Mouse (Mus musculus) hindbrain, embryonic 16.5 days (tissue): ENCODE data around the gene Ech1. TPM values are rescaled to one million over a fixed set of nuclear protein-coding genes. Genes with fewer than 3 reads are reported as not detected.
"Not testable (repeated sequence)": the region's sequence is repeated elsewhere in the genome, so short reads cannot be mapped to it uniquely, and the experiment has no call there.

Experiments
- ATAC-seq: fragments of 200-750 bp; cut with Nextera tagmentation; 2 replicates; pipeline ENCODE4 v1.8.0; 2017; ENCODE audit warnings: moderate TSS enrichment, moderate library complexity
- H3K27ac ChIP-seq: fragments of 300-500 bp; sonication (generic); 2 replicates; pipeline ENCODE4 v1.5.1; 2014; ENCODE audit warnings: low read depth, mild to moderate bottlenecking, control low read depth, low read length, moderate library complexity
- H3K27me3 ChIP-seq: fragments of 300-500 bp; sonication (generic); replicated peaks from 2 replicates; pipeline ENCODE4 v1.6.1; 2014; ENCODE audit warnings: low read length; ENCODE audit not compliant: control insufficient read depth, insufficient read depth
- H3K36me3 ChIP-seq: fragments of 300-500 bp; sonication (generic); 2 replicates; pipeline ENCODE4 v1.6.1; 2014; ENCODE audit warnings: mild to moderate bottlenecking, low read length, moderate library complexity, mixed read lengths; ENCODE audit not compliant: control insufficient read depth, insufficient read depth
- H3K4me1 ChIP-seq: fragments of 300-500 bp; sonication (generic); 2 replicates; pipeline ENCODE4 v1.6.1; 2014; ENCODE audit warnings: low read depth, low read length; ENCODE audit not compliant: control insufficient read depth, insufficient read depth
- H3K4me2 ChIP-seq: fragments of 300-500 bp; sonication (generic); 2 replicates; pipeline ENCODE4 v1.6.1; 2014; ENCODE audit warnings: mild to moderate bottlenecking, low read length, control low read depth, moderate library complexity
- H3K4me3 ChIP-seq: fragments of 300-500 bp; sonication (generic); 2 replicates; pipeline ENCODE4 v1.5.1; 2014; ENCODE audit warnings: mild to moderate bottlenecking, low read length, control low read depth, moderate library complexity
- H3K9ac ChIP-seq: fragments of 300-500 bp; sonication (generic); 2 replicates; pipeline ENCODE4 v1.6.1; 2014; ENCODE audit warnings: low read depth, mild to moderate bottlenecking, control low read depth, low read length, moderate library complexity
- H3K9me3 ChIP-seq: fragments of 300-500 bp; sonication (generic); 2 replicates; pipeline ENCODE4 v1.6.1; 2014; ENCODE audit warnings: mild to moderate bottlenecking, low read length, moderate library complexity; ENCODE audit not compliant: control insufficient read depth
- WGBS: fragments of 180-500 bp; shearing (Covaris S2); extraction: QIAGEN DNeasy Blood & Tissue Kit; methylation state at CpG from one replicate; pipeline ENCODE4 v1.1.7; 2014; 5-methylcytosine and 5-hydroxymethylcytosine counted together
- polyA plus RNA-seq: library from polyadenylated mRNA; unstranded; fragments of >200 nt; fragmentation: Nextera tagmentation; extraction: Ambion mirVana; gene quantifications from 2 replicates; pipeline ENCODE4 v1.2.1, GENCODE M21; 2015

The Ech1 gene
- polyA plus RNA-seq, 1 experiment from 2014 or later = 117 TPM

DNA sequence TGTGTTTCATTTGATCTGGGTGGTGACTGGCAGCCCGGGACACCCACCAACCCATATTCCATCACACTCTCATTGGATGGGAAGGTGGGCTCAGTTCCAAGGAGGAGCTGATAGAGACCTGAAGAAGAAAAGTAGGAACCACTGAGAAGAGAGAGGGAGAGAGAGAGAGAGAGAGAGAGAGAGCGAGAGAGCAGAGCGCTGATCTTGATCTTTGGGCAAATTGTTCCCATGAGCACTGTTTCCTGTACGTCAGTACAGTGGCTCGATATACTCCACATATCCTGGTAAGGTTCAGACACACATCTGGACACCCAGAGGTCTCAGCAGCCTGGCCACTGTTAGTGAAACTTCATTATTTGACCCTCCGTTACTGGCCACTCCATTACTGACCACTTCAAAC lies 38.5 kb downstream of the Ech1 start, which contains the start of gene Lgals7:
Gene Lgals7 (plus strand): TSS at position 314 of the 400 bp plus-strand sequence.
- Histone ChIP-seq H3K4me1 (peaks cover 2% of the 10 kb centered on the region; the same call in 1 of the 2 replicates), H3K4me2 (no peak within 1 kb of the TSS), H3K4me3 (no peak within 1 kb of the TSS), H3K27ac (no peak within 1 kb of the TSS), H3K27me3 (no peaks in the 10 kb centered on the region), H3K9me3 (peaks cover 4% of the 10 kb centered on the region; the same call in 1 of the 2 replicates), H3K36me3 (no peaks in the 10 kb centered on the region), H3K9ac (peak within 1 kb of the TSS; percentile 14; the same call in 1 of the 2 replicates)
- 78% methylated on average over 6 of the region's 6 CpGs for WGBS
- ATAC-seq = no peak

DNA sequence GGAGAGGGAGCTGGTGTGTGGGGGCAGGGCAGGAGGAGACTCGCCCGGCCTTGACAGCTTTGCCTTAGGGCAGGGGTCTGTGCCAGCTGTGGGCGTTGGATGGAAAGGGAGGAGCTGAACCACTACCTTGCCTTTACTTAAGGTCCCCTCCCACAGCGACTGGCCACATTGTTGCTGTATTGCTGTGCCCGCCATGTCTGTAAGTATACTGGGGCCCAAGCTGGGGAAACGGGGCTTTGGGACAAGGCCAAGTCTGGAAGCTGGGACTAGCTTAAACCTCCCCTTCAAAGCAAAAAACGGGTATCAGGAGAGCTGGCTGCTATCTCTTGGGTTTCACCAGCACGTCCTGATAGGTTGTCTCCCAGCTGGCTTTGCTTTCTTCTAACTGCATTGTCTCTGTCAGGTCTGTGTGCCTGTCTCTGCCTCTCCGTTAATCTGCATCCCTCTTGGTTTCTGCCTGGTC lies 39.3 kb downstream of the Ech1 start:
- WGBS = 45% methylated on average over 9 of the region's 9 CpGs
- H3K9me3 ChIP-seq = 0 out of 2 replicates have a peak, but pooled peaks cover 3% of the 10 kb centered on the region
- H3K4me3 ChIP-seq = no peak overlapping the region
- no peak for ATAC-seq
- H3K27me3 ChIP-seq = no peaks in the 10 kb centered on the region
- H3K27ac ChIP-seq = no peak overlapping the region
- H3K4me2 ChIP-seq = no peak overlapping the region
- H3K9ac ChIP-seq = peak overlapping the region; percentile 14; the same call in 1 of the 2 replicates
- peaks cover 2% of the 10 kb centered on the region; the same call in 1 of the 2 replicates for H3K4me1 ChIP-seq
- H3K36me3 ChIP-seq = no peaks in the 10 kb centered on the region

DNA sequence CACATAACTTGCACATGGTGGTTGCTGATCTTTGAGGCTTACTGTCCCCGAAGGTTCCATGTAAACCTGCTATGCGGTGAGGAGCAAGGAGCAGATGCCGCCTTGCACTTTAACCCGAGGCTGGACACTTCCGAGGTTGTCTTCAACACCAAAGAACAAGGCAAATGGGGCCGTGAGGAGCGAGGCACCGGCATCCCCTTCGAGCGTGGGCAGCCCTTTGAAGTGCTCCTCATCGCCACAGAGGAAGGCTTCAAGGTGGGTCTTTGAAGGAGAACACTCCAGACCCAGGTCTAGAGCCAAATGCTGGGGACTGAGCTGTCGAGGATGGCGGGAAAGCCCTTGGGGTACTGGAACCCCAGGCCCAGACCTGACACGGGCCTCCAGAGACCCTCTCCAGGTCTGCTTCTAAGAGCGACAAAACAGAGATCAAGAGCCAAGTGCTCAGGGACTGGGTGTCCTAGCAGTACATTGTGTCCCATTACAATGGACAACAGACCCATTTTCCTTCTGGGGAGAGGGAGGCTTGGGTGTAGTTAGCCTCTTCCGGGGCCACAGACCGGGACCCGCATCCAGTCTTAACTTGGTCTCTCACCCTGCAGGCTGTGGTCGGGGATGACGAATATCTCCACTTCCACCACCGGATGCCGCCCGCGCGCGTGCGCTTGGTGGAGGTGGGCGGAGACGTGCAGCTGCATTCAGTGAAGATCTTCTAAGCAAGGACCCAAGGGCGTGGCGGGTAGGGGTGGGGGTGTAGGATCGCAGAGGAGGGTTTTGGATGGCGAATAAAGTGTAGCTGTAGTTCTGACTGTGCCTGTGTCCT lies 40.7 kb downstream of the Ech1 start:
- ATAC-seq = peak; percentile 86
- Histone ChIP-seq H3K4me3 (peak overlapping the region; percentile 25), H3K27ac (no peak overlapping the region), H3K4me1 (peaks cover 2% of the 10 kb centered on the region; the same call in 1 of the 2 replicates), H3K9me3 (0 out of 2 replicates have a peak, but pooled peaks cover 3% of the 10 kb centered on the region), H3K4me2 (peak overlapping the region; percentile 57), H3K36me3 (no peaks in the 10 kb centered on the region), H3K9ac (peak overlapping the region; percentile 39; the same call in 1 of the 2 replicates), H3K27me3 (no peaks in the 10 kb centered on the region)
- 48% methylated on average over 33 of the region's 33 CpGs for WGBS

DNA sequence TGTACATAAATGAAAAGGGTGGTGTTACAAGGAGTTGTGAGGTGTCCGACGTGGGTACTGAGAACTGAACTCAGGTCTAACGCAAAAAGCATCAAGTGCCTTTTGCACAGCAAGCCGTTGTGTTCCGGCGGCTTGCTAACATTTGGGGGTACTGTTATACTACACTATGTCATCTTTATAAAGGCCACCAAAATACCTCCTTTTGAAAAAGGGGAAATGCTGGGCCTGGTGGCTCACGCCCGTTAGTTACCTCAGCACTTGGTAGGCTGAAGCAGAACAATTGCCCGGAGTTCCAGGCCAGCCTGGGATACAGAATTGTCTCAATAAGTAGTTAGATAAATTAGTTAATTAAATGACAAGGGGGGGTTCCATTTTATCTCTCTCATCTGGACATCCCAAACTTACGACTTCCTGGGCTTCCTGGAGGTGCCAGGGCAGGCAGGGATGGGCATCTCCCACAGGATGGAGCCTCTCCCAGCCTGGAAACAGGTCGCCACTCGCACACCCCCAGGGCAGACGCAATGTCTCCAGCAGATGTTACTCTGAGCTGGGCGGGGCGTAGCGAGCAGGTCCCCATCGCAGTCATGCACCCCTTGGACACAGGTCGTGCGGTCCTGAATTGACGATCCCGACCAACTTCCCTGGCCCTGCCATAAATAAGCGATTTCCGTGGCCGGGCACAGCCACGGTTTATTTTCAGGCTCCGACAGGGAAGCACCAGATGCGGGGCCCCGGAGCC lies 41.9 kb downstream of the Ech1 start:
- Histone ChIP-seq H3K4me2 (no peak overlapping the region), H3K9ac (no peak overlapping the region), H3K27me3 (no peaks in the 10 kb centered on the region), H3K36me3 (no peaks in the 10 kb centered on the region), H3K27ac (no peak overlapping the region), H3K9me3 (no peaks in the 10 kb centered on the region), H3K4me1 (peaks cover 2% of the 10 kb centered on the region; the same call in 1 of the 2 replicates), H3K4me3 (no peak overlapping the region)
- WGBS = 92% methylated on average over 28 of the region's 28 CpGs
- ATAC-seq = no peak

DNA sequence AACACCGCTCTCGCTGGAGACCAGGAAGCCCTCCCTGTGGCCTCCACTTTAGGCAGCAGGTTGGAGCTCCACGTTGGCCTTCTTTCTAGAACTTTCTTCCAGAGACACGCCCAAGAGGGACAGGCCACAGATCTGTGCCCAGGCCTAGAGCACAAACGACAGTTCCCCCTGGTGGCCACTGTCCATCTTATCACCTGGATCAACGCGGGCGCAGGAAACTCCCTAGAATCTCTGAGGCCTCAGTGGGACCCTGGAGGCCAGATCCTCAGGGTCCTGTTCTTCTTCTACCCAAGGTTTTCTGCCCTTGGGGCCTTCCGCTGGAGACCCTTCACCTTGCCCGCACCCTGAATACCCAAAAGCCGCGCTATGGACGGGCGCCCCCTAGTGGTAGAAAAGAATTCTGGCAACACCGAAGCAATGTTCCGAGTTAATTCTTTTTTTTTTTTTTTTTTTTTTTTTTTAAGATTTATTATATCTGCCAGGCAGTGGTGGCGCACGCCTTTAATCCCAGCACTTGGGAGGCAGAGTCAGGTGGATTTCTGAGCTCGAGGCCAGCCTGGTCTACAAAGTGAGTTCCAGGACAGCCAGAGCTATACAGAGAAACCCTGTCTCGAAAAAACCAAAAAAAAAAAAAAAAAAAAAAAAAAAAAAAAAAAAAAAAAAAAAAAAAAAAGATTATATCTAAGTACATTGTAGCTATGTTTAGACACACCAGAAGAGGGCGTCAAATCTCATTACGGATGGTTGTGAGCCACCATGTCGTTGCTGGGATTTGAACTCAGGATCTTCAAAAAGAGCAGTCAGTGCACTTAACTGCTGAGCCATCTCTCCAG lies 42.7 kb downstream of the Ech1 start:
- H3K36me3 ChIP-seq, H3K9me3 ChIP-seq, H3K27ac ChIP-seq, ATAC-seq, H3K4me1 ChIP-seq, H3K27me3 ChIP-seq, H3K4me3 ChIP-seq, H3K9ac ChIP-seq: not testable (repeated sequence)
- WGBS = 30% methylated on average over 23 of the region's 23 CpGs
- H3K4me2 ChIP-seq = peak overlapping the region; percentile 28

DNA sequence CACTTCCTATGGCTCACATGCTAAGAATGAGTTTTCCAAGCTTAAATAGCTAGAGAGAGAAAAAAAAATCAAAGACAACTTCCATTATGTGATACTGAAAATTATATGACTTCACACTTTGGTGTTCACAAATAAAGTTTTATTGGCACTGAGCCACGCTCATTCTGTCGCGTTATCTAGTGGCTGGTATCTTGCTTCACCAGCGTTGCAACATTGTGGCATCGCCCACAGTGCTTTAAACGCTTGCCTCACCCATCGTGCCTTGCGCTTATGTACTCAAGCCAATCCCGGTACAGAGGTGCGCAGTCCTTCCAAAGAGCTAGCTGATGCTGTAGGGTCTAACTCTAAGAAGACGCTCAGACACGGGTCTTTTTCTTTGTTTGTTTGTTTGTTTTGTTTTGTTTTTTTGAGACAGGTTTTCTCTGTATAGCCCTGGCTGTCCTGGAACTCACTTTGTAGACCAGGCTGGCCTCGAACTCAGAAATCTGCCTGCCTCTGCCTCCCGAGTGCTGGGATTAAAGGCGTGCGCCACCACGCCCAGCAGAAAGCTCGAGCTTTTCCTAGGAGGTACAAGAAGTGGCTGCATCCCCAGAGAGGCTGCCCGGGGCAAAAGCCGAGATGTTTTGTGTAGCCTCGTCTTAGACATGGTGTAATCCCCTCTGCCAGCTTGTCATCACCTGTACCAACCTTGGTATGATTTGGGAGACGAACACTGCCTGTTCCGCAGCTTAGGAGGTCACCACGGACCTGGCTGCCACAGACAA lies 46.1 kb downstream of the Ech1 start:
- 89% methylated on average over 24 of the region's 24 CpGs for WGBS
- Histone ChIP-seq H3K4me1 (no peaks in the 10 kb centered on the region), H3K4me3 (no peak overlapping the region), H3K36me3 (no peaks in the 10 kb centered on the region), H3K9ac (no peak overlapping the region), H3K27ac (no peak overlapping the region), H3K4me2 (no peak overlapping the region), H3K9me3 (no peaks in the 10 kb centered on the region), H3K27me3 (no peaks in the 10 kb centered on the region)
- no peak for ATAC-seq

DNA sequence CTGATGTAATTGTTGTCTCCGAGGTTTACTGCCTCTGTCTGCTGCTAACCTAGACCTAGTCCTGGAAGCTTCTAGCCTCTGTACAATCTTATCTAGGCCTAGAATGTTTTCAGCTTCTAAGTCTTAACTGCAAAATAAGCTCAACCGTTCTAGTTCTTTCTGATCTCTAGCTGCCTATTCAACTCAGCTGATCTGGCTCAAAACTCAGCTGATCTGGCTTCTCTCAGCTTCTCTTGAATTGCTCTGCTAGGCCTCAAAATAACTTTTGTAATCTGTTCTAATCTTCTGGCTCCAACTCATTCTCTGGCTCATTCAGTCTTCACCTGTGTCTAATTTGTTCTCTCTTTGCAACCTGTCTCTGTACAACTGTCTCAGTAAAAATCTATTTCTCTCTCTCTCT lies 49.5 kb downstream of the Ech1 start:
- Histone ChIP-seq H3K9ac (no peak overlapping the region), H3K4me2 (no peak overlapping the region), H3K4me1 (no peaks in the 10 kb centered on the region), H3K9me3 (no peaks in the 10 kb centered on the region), H3K27me3 (no peaks in the 10 kb centered on the region), H3K4me3 (no peak overlapping the region), H3K27ac (no peak overlapping the region), H3K36me3 (no peaks in the 10 kb centered on the region)
- 91% methylated on average over 2 of the region's 2 CpGs for WGBS
- no peak for ATAC-seq

DNA sequence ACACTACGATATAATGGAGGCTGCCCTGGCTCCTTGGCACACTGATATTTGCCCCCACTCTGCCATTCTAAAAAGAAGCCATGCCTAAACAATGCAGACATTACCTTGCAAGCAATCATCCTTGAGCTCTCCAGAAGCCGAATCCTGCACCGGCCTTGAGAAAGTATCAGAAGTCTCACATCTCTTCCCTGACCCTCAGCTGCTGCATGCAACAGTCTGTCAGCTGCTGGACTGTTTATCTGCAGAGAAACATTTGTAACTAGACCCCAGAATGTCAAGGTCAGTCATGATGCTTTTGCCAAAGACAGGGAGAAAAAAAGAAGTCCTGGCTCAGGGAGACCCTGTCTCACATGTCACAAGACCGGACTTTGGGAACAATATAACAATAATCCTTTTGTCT lies 51.1 kb downstream of the Ech1 start:
- 71% methylated on average over 4 of the region's 4 CpGs for WGBS
- Histone ChIP-seq H3K27me3 (no peaks in the 10 kb centered on the region), H3K9me3 (no peaks in the 10 kb centered on the region), H3K27ac (no peak overlapping the region), H3K36me3 (no peaks in the 10 kb centered on the region), H3K4me1 (no peaks in the 10 kb centered on the region), H3K9ac (no peak overlapping the region), H3K4me2 (no peak overlapping the region), H3K4me3 (no peak overlapping the region)
- no peak for ATAC-seq
